Mouse (Mus musculus): ENCODE measurements around the gene AI597479. TPM values are rescaled to one million over a fixed set of nuclear protein-coding genes. Genes with fewer than 3 reads are reported as not detected.
A peak's percentile ranks its signal among the peaks of the same experiment; 100 is the strongest.

AI597479 gene
- polyA plus RNA-seq, 1 experiment from 2014 or later: 42.8 TPM

DNA sequence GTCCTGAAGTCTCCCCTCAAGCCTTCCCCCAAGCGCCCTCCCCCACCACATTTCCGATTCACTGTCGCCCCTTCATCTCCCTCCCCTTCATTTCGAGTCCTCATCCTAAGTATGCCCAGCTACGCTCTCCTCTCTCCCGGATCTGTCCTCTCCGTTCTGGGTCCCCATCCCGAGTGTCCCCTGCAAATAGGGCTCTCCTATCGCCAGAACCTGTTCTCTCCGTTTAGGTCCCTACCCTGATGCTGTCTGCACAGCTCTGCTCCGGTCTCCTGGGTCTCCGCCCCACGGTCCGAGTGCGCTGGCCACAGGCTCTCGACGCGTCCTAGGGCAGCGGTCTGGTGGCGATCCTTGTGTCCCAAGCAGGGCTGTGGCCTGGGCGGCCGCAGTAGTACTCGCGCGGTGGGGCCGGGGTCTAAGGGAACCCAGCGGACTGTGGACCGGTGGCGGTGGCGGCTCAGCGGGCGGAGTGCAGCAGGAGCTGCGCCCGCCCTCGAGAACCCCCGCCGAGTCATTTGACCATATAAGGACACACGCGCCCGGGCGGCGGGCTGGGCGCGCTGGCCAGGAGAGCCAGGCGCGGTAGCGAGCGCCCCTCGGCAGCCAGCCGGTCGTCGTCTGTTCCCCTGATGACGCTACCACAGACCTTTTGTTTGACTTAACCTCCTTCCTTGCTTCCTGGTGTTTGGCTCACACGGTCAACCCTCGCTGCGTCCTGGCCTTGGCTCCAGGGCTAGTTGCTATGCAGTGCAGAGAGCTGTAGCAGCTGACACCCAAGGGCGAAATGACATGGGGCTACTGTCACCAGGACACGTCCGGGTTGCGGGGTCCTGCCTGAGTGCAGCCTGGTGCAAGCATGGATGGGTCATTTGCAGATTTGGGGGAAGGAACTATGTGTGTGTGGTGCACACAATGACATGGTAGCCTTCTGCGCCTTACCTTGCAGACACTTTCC is 65.2 kb downstream of the AI597479 start:
- H3K27me3 ChIP-seq (replicated peaks; ENCODE audit: control insufficient read depth, insufficient read depth, low read length): no peaks in the 10 kb centered on the region
- ATAC-seq: peak; percentile 97
- 5% methylated on average over 47 of the region's 61 CpGs for WGBS
- H3K4me1 ChIP-seq (ENCODE audit: control insufficient read depth, insufficient read depth, low read depth, low read length): peaks cover 2% of the 10 kb centered on the region; the same call in 1 of the 2 replicates
- H3K4me2 ChIP-seq (ENCODE audit: low read length): peak overlapping the region; percentile 86
- no peaks in the 10 kb centered on the region for H3K9me3 ChIP-seq (ENCODE audit: control insufficient read depth, low read length)
- H3K9ac ChIP-seq (ENCODE audit: low read depth, low read length): peak overlapping the region; percentile 91
- peak overlapping the region; percentile 72 for H3K27ac ChIP-seq (ENCODE audit: low read depth, low read length)
- peak overlapping the region; percentile 76 for H3K4me3 ChIP-seq (ENCODE audit: low read length)
- H3K36me3 ChIP-seq (ENCODE audit: control insufficient read depth, insufficient read depth, low read length): no peaks in the 10 kb centered on the region

DNA sequence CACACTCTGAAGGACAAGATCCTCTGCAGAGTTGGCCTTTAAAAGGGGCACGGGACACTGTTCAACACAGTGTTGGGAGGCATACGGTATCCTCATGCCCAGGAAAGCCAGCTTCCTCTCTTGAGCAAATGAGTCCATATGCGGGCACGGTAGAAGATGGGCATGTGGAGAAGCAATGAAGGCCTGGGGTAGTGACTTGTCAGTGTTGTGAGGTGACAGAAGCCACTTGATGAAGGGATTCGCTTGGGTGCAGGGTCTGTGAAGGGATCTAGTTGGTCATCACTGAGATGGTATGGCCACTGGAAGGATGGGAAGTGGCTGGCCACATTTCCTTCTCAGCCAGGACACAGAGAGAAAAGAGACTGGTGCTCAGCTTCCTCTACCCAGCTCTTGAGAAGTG is 66.1 kb downstream of the AI597479 start:
- no peak overlapping the region for H3K9ac ChIP-seq (ENCODE audit: low read depth, low read length)
- no peaks in the 10 kb centered on the region for H3K9me3 ChIP-seq (ENCODE audit: control insufficient read depth, low read length)
- H3K4me1 ChIP-seq (ENCODE audit: control insufficient read depth, insufficient read depth, low read depth, low read length): peaks cover 2% of the 10 kb centered on the region; the same call in 1 of the 2 replicates
- H3K27ac ChIP-seq (ENCODE audit: low read depth, low read length): no peak overlapping the region
- no peak overlapping the region for H3K4me2 ChIP-seq (ENCODE audit: low read length)
- no peak overlapping the region for H3K4me3 ChIP-seq (ENCODE audit: low read length)
- H3K36me3 ChIP-seq (ENCODE audit: control insufficient read depth, insufficient read depth, low read length): no peaks in the 10 kb centered on the region
- no peaks in the 10 kb centered on the region for H3K27me3 ChIP-seq (replicated peaks; ENCODE audit: control insufficient read depth, insufficient read depth, low read length)
- 96% methylated on average over 5 of the region's 5 CpGs for WGBS
- ATAC-seq: no peak

Other genes starting within 250 kb of the AI597479 start
- 31.3 and 33.2 TPM in 2 replicates for gene Mrps9, start 247.5 kb upstream of the AI597479 start, polyA plus RNA-seq (2015; fragmentation: Nextera tagmentation; extraction: Ambion mirVana)
- 10.9 and 12.5 TPM in 2 replicates for gene Gpr45, start 145.8 kb upstream of the AI597479 start, polyA plus RNA-seq (2015; fragmentation: Nextera tagmentation; extraction: Ambion mirVana)
- gene Tgfbrap1, start 73 bp upstream of the AI597479 start, polyA plus RNA-seq (2015; fragmentation: Nextera tagmentation; extraction: Ambion mirVana): 15.6 and 17.4 TPM in 2 replicates
- gene Fhl2, start 98.3 kb downstream of the AI597479 start, polyA plus RNA-seq (2015; fragmentation: Nextera tagmentation; extraction: Ambion mirVana): 27.1 and 30.9 TPM in 2 replicates

Data from hindbrain, embryonic 16.5 days (tissue).